Mouse (Mus musculus) spleen, postnatal 0 days (tissue): ENCODE results near the gene Olfr582. TPM values are rescaled to one million over a fixed set of nuclear protein-coding genes. Genes with fewer than 3 reads are reported as not detected.

Experiments used
- polyA plus RNA-seq: library from polyadenylated mRNA; unstranded; fragments of >200 nt; fragmentation: Nextera tagmentation; extraction: Ambion mirVana; gene quantifications from 2 replicates; pipeline ENCODE4 v1.2.1, GENCODE M21; 2015

The Olfr582 gene
- polyA plus RNA-seq = not detected in 2 replicates

DNA sequence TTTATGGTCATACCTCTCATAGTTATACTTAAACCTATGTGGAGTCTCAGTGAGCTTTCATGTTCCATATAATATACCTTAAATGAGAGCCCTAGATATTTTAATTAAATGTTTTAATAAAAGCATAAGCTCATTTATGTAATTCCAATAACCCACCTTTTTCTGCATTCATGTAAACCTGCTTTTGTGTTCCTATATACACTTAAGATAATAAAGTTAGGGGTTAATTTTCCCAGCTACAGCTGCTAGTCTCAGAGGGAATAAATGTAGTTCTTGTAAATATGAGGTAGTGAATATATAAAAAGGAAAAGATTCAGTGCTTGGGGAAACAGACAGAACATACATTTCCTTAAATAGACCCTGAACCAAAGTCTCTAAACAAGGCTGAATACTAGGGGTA lies at the start of gene Olfr582:
TSS of gene Olfr582 (plus strand) at position 301 of the 400 bp plus-strand sequence.

DNA sequence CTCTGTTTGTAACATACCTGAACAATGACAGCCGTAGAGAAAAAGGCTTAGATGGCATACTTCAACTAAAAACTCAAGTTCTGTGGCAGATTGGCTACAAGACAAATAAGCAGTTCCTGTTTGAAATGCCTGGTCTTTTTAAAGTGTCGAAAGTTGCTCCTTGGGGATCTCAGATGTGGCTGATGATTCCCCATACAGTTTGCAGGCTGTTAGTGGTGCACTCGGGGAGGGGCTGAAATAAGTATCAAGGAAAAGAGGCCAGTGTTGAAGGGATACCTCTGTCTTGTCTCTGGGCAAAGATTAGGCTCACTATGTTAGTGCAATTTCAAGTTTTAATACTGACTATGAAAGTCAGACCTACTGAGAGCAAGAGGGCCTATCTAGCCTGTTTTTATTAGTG lies 48.6 kb upstream of the Olfr582 start, which contains the start of gene Olfr578:
TSS of gene Olfr578 (minus strand) at position 101 of the 400 bp plus-strand sequence.

DNA sequence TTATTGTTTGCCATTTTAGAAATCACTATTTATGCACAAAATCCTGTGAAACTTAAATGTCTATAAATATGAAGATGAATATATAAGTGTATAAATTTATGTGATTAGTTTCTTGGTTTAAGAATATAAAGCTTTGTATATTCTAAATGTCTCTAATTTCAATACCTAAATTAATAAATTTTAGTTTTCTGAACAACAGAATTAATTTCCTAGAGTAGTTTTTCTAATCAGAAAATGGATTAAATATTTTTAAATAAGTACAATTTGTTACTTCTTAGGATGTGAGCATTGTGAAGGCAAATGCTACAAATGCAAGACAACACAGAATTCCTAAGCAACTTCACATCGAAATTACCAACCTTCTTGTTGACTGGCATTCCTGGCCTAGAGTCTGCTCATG lies 13.2 kb downstream of the Olfr582 start, which contains the start of gene Olfr583:
TSS of gene Olfr583 (plus strand) at position 301 of the 400 bp plus-strand sequence.

GRCm38 (mm10) chr7:103081585-103081984 lies 43.8 kb downstream of the Olfr582 start, which contains the start of gene Olfr584:
Gene Olfr584 (plus strand): TSS chr7:103081885.

Other genes starting within 250 kb of the Olfr582 start
- gene Olfr564, start 234.5 kb upstream of the Olfr582 start, polyA plus RNA-seq = not detected in 2 replicates
- gene Olfr566, start 179.3 kb upstream of the Olfr582 start, polyA plus RNA-seq = not detected in 2 replicates
- not detected in 2 replicates for gene Olfr568, start 160.9 kb upstream of the Olfr582 start, polyA plus RNA-seq
- not detected in 2 replicates for gene Olfr569, start 147.1 kb upstream of the Olfr582 start, polyA plus RNA-seq
- gene Olfr570, start 143.4 kb upstream of the Olfr582 start, polyA plus RNA-seq = not detected in 2 replicates
- not detected in 2 replicates for gene Olfr571, start 120.5 kb upstream of the Olfr582 start, polyA plus RNA-seq
- not detected in 2 replicates for gene Olfr572, start 113.6 kb upstream of the Olfr582 start, polyA plus RNA-seq
- not detected in 2 replicates for gene Olfr573-ps1, start 95.4 kb upstream of the Olfr582 start, polyA plus RNA-seq
- not detected in 2 replicates for gene Olfr574, start 89.6 kb upstream of the Olfr582 start, polyA plus RNA-seq
- not detected in 2 replicates for gene Olfr575, start 79.2 kb upstream of the Olfr582 start, polyA plus RNA-seq
- gene Olfr576, start 75.4 kb upstream of the Olfr582 start, polyA plus RNA-seq = not detected in 2 replicates
- not detected in 2 replicates for gene Olfr577, start 62.1 kb upstream of the Olfr582 start, polyA plus RNA-seq
- gene Olfr578, start 48.7 kb upstream of the Olfr582 start, polyA plus RNA-seq = not detected in 2 replicates
- not detected in 2 replicates for gene Olfr583, start 13.3 kb downstream of the Olfr582 start, polyA plus RNA-seq
- not detected in 2 replicates for gene Olfr584, start 43.9 kb downstream of the Olfr582 start, polyA plus RNA-seq
- gene Olfr585, start 59.7 kb downstream of the Olfr582 start, polyA plus RNA-seq = not detected in 2 replicates
- not detected in 2 replicates for gene Olfr586, start 87.6 kb downstream of the Olfr582 start, polyA plus RNA-seq
- not detected in 2 replicates for gene Olfr588-ps1, start 102.9 kb downstream of the Olfr582 start, polyA plus RNA-seq
- not detected in 2 replicates for gene Olfr589, start 118.3 kb downstream of the Olfr582 start, polyA plus RNA-seq
- not detected in 2 replicates for gene Olfr591, start 140.3 kb downstream of the Olfr582 start, polyA plus RNA-seq
- gene Olfr592, start 146.8 kb downstream of the Olfr582 start, polyA plus RNA-seq = not detected in 2 replicates
- gene Olfr593, start 173.8 kb downstream of the Olfr582 start, polyA plus RNA-seq = not detected in 2 replicates
- not detected in 2 replicates for gene Olfr594, start 179.0 kb downstream of the Olfr582 start, polyA plus RNA-seq
- not detected in 2 replicates for gene Usp17ld, start 214.5 kb downstream of the Olfr582 start, polyA plus RNA-seq